Mouse (Mus musculus): ENCODE measurements at regions not wholly inside any gene's neighbourhood (a gene's known extent, or its start where the extent isn't known, plus 50 kb on each side); places are given as distances from the start of the nearest gene placed in this dataset.
"Not testable (repeated sequence)": the region's sequence is repeated elsewhere in the genome, so short reads cannot be mapped to it uniquely, and the experiment has no call there.

DNA sequence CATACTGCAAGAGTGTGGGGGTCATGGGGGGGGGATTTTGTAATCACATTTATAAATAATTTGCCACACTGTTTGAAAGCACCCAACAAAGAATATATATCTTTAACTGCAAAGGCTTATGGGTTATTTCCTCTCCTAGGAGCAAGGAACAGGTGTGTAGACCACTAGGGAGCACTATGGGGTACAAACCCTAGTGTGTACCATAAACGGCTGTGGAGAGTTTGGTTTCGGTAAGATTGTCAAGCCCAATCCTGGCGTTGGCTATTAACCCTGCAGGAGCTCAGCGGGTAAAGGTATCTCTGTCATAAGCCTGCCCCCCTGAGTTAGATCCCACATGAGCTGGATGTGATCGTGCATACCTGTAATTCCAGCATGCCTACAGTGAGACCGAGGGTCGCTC lies 71.0 kb upstream of the Nt5e start:
- H3K27me3 ChIP-seq (ENCODE audit: control insufficient read depth, insufficient read depth, low read length) = no peaks in the 10 kb centered on the region
- H3K4me3 ChIP-seq (replicated peaks; ENCODE audit: low read length) = no peak overlapping the region
- WGBS = 60% methylated on average over 7 of the region's 7 CpGs
- H3K9ac ChIP-seq (ENCODE audit: low read depth, low read length, severe bottlenecking) = no peak overlapping the region
- no peak overlapping the region for H3K4me2 ChIP-seq (replicated peaks; ENCODE audit: low read depth, low read length, severe bottlenecking)
- H3K36me3 ChIP-seq (ENCODE audit: control insufficient read depth, insufficient read depth, low read length) = no peaks in the 10 kb centered on the region
- no peaks in the 10 kb centered on the region for H3K4me1 ChIP-seq (ENCODE audit: control insufficient read depth, insufficient read depth, low read length)
- ATAC-seq (ENCODE audit: low FRiP score, low read depth) (no peak), DNase-seq (ENCODE audit: low spot score) (no peak)
- H3K27ac ChIP-seq (replicated peaks; ENCODE audit: low read depth, low read length) = no peak overlapping the region
- H3K9me3 ChIP-seq (ENCODE audit: control insufficient read depth, low read length) = no peaks in the 10 kb centered on the region
- no peak for TF ChIP-seq POLR2A (IDR thresholded peaks at IDR 0.05; ENCODE audit: borderline replicate concordance, extremely low read depth, insufficient read depth, insufficient read length)

DNA sequence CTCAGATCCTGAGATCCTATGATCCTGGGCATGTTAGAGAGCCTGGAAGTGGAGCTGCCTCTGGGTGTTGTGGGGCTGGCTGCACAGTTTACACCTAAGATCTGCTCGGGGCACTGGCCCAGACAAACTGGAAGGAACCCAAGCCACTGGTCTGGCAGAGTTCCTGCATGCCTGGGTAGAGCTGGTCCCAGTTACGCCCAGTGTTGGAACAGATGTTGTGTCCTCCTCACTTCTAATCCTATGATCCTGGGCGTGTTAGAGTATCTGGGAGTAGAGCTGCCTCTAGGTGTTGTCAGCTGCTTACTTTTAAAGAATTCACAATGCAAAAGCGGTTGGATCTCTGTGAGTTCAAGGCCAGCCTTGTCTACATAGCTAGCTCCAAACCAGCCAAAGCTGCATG lies 67.4 kb upstream of the Nt5e start:
- H3K4me1 ChIP-seq (ENCODE audit: control insufficient read depth, insufficient read depth, low read length) = no peaks in the 10 kb centered on the region
- no peak overlapping the region for H3K27ac ChIP-seq (replicated peaks; ENCODE audit: low read depth, low read length)
- WGBS = 70% methylated on average over 4 of the region's 4 CpGs
- H3K9me3 ChIP-seq (ENCODE audit: control insufficient read depth, low read length) = no peaks in the 10 kb centered on the region
- DNase-seq (ENCODE audit: low spot score) = no peak
- no peak overlapping the region for H3K4me3 ChIP-seq (replicated peaks; ENCODE audit: low read length)
- no peak for TF ChIP-seq POLR2A (IDR thresholded peaks at IDR 0.05; ENCODE audit: borderline replicate concordance, extremely low read depth, insufficient read depth, insufficient read length)
- H3K27me3 ChIP-seq (ENCODE audit: control insufficient read depth, insufficient read depth, low read length) = no peaks in the 10 kb centered on the region
- H3K36me3 ChIP-seq (ENCODE audit: control insufficient read depth, insufficient read depth, low read length) = no peaks in the 10 kb centered on the region
- H3K4me2 ChIP-seq (replicated peaks; ENCODE audit: low read depth, low read length, severe bottlenecking) = no peak overlapping the region
- no peak overlapping the region for H3K9ac ChIP-seq (ENCODE audit: low read depth, low read length, severe bottlenecking)
- no peak for ATAC-seq (ENCODE audit: low FRiP score, low read depth)

DNA sequence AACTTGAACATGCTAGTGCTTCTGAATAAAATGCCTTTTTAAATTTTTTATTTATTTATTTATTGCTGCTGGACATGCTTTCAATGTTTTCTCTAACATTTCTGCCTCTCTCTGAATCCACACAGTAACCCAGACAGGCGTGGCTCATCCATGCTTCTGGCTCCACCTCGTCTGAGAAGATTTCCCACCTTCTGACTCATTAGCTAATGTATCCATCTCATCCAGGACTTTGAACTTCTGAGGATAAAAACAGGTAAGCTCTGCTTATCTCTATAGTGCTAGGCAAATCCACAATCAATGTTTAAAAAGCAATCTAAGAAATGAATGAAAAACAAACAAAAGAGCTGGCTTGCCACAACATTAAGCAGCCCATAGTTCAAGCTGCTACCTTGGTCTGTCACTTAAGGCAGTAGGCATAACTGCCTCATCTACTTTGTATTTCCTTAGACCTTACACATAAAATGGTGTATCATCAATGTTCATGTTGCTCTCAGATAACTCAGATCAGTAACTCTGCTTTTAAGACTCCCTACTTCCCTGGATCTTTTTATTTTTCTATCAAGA lies 66.8 kb upstream of the Nt5e start:
- H3K36me3 ChIP-seq (ENCODE audit: control insufficient read depth, insufficient read depth, low read length) = no peaks in the 10 kb centered on the region
- ATAC-seq (ENCODE audit: low FRiP score, low read depth) = no peak
- 60% methylated on average over 2 of the region's 2 CpGs for WGBS
- no peak overlapping the region for H3K27ac ChIP-seq (replicated peaks; ENCODE audit: low read depth, low read length)
- no peaks in the 10 kb centered on the region for H3K27me3 ChIP-seq (ENCODE audit: control insufficient read depth, insufficient read depth, low read length)
- H3K4me2 ChIP-seq (replicated peaks; ENCODE audit: low read depth, low read length, severe bottlenecking) = no peak overlapping the region
- no peak overlapping the region for H3K9ac ChIP-seq (ENCODE audit: low read depth, low read length, severe bottlenecking)
- H3K4me1 ChIP-seq (ENCODE audit: control insufficient read depth, insufficient read depth, low read length) = no peaks in the 10 kb centered on the region
- no peak overlapping the region for H3K4me3 ChIP-seq (replicated peaks; ENCODE audit: low read length)
- TF ChIP-seq POLR2A (IDR thresholded peaks at IDR 0.05; ENCODE audit: borderline replicate concordance, extremely low read depth, insufficient read depth, insufficient read length) = no peak
- no peaks in the 10 kb centered on the region for H3K9me3 ChIP-seq (ENCODE audit: control insufficient read depth, low read length)
- DNase-seq (ENCODE audit: low spot score) = no peak

DNA sequence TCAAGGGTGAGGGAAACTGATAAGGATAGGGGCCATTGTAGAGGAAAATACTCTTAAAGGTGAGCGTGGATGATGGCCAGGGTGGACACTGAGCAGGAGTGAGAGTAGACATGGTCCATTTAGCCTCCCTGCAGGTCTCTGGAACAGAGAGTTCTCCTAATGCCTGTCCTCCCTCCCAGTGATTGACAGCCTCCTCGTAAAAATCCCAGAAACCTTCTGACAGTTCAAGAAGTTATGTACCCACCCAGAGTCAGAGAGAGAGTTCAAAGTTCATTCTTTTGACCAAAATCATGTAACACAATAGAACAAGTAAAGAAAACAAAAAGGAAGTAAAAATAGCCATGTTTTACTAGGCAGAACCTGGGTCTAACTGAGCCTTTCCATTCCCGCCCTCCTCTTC lies 64.5 kb upstream of the Nt5e start:
- no peak for ATAC-seq (ENCODE audit: low FRiP score, low read depth)

DNA sequence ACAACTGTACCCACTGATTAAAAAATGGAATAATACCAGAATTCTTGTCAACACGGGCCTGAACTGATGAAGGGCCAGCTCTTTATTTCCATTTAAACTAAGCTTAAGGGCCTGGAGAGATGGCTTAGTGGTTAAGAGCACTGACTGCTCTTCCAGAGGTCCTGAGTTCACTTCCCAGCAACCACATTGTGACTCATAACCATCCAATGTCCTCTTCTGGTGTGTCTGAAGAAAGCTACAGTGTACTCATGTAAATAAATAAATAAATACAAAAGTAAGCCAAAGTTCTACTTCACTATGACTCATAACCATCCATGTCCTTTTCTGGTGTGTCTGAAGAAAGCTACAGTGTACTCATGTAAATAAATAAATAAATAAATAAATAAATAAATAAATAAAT lies 60.7 kb upstream of the Nt5e start:
- H3K4me1 ChIP-seq (ENCODE audit: control insufficient read depth, insufficient read depth, low read length); ATAC-seq (ENCODE audit: low FRiP score, low read depth); DNase-seq (ENCODE audit: low spot score); H3K4me3 ChIP-seq (replicated peaks; ENCODE audit: low read length); H3K9me3 ChIP-seq (ENCODE audit: control insufficient read depth, low read length); H3K4me2 ChIP-seq (replicated peaks; ENCODE audit: low read depth, low read length, severe bottlenecking); H3K36me3 ChIP-seq (ENCODE audit: control insufficient read depth, insufficient read depth, low read length); H3K27ac ChIP-seq (replicated peaks; ENCODE audit: low read depth, low read length); H3K27me3 ChIP-seq (ENCODE audit: control insufficient read depth, insufficient read depth, low read length); H3K9ac ChIP-seq (ENCODE audit: low read depth, low read length, severe bottlenecking): not testable (repeated sequence)
- 84% methylated on average over 1 of the region's 1 CpGs for WGBS

More for the DNA sequence above, 64.5 kb upstream of the Nt5e start:
- H3K27ac ChIP-seq (replicated peaks; ENCODE audit: low read depth, low read length) = no peak overlapping the region
- H3K9ac ChIP-seq (ENCODE audit: low read depth, low read length, severe bottlenecking) = no peak overlapping the region
- H3K4me1 ChIP-seq (ENCODE audit: control insufficient read depth, insufficient read depth, low read length) = no peaks in the 10 kb centered on the region
- no peaks in the 10 kb centered on the region for H3K36me3 ChIP-seq (ENCODE audit: control insufficient read depth, insufficient read depth, low read length)
- WGBS = 83% methylated on average over 3 of the region's 3 CpGs
- H3K27me3 ChIP-seq (ENCODE audit: control insufficient read depth, insufficient read depth, low read length) = no peaks in the 10 kb centered on the region
- H3K9me3 ChIP-seq (ENCODE audit: control insufficient read depth, low read length) = no peaks in the 10 kb centered on the region
- TF ChIP-seq POLR2A (IDR thresholded peaks at IDR 0.05; ENCODE audit: borderline replicate concordance, extremely low read depth, insufficient read depth, insufficient read length) = no peak
- no peak for DNase-seq (ENCODE audit: low spot score)
- H3K4me2 ChIP-seq (replicated peaks; ENCODE audit: low read depth, low read length, severe bottlenecking) = no peak overlapping the region
- no peak overlapping the region for H3K4me3 ChIP-seq (replicated peaks; ENCODE audit: low read length)

DNA sequence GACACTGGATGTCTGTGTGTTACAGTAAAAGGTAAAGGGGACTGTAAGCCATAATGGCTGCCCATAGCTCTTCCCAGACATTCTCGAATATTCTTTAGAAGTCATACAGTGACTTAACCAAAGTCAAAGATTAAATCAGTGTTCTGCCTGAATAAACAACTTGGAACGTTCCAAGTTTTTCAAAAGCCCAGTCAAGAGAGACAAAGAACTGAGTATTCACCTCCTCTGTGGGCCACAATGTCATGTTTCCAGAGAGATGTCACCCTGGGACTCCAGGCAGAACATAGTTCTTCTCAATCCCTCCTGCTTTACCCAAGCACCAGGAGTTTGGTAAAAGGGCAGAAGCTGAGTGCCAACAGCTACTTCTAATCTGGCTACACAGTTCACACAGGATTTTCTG lies 58.2 kb upstream of the Nt5e start:
- H3K4me2 ChIP-seq (replicated peaks; ENCODE audit: low read depth, low read length, severe bottlenecking) = no peak overlapping the region
- H3K4me3 ChIP-seq (replicated peaks; ENCODE audit: low read length) = no peak overlapping the region
- no peak for TF ChIP-seq POLR2A (IDR thresholded peaks at IDR 0.05; ENCODE audit: borderline replicate concordance, extremely low read depth, insufficient read depth, insufficient read length)
- H3K4me1 ChIP-seq (ENCODE audit: control insufficient read depth, insufficient read depth, low read length) = no peaks in the 10 kb centered on the region
- no peaks in the 10 kb centered on the region for H3K27me3 ChIP-seq (ENCODE audit: control insufficient read depth, insufficient read depth, low read length)
- H3K36me3 ChIP-seq (ENCODE audit: control insufficient read depth, insufficient read depth, low read length) = no peaks in the 10 kb centered on the region
- DNase-seq (ENCODE audit: low spot score) = no peak
- WGBS = 81% methylated on average over 2 of the region's 2 CpGs
- H3K9ac ChIP-seq (ENCODE audit: low read depth, low read length, severe bottlenecking) = no peak overlapping the region
- no peak for ATAC-seq (ENCODE audit: low FRiP score, low read depth)
- no peak overlapping the region for H3K27ac ChIP-seq (replicated peaks; ENCODE audit: low read depth, low read length)
- H3K9me3 ChIP-seq (ENCODE audit: control insufficient read depth, low read length) = no peaks in the 10 kb centered on the region
